Mouse (Mus musculus) embryonic facial prominence, embryonic 12.5 days (tissue): ENCODE data around the gene Wbp1. TPM values are rescaled to one million over a fixed set of nuclear protein-coding genes. Genes with fewer than 3 reads are reported as not detected.
A peak's percentile ranks its signal among the peaks of the same experiment; 100 is the strongest.

Experiments used
- ATAC-seq: fragments of 200-750 bp; cut with Nextera tagmentation; 2 replicates; pipeline ENCODE4 v1.8.0; 2017; ENCODE audit not compliant: insufficient number of reproducible peaks, insufficient read depth, low FRiP score, low TSS enrichment
- H3K27ac ChIP-seq: fragments of 300-500 bp; sonication (generic); 2 replicates; pipeline ENCODE4 v1.5.1; 2016; ENCODE audit warnings: mild to moderate bottlenecking
- H3K27me3 ChIP-seq: fragments of 300-500 bp; sonication (generic); 2 replicates; pipeline ENCODE4 v1.6.1; 2016; ENCODE audit warnings: mild to moderate bottlenecking, moderate library complexity
- H3K36me3 ChIP-seq: fragments of 300-500 bp; sonication (generic); 2 replicates; pipeline ENCODE4 v1.6.1; 2016; ENCODE audit warnings: mild to moderate bottlenecking
- H3K4me1 ChIP-seq: fragments of 300-500 bp; sonication (generic); 2 replicates; pipeline ENCODE4 v1.6.1; 2016
- H3K4me2 ChIP-seq: fragments of 300-500 bp; sonication (generic); replicated peaks from 2 replicates; pipeline ENCODE4 v1.6.1; 2016; ENCODE audit warnings: mild to moderate bottlenecking, moderate library complexity
- H3K4me3 ChIP-seq: fragments of 300-500 bp; sonication (generic); 2 replicates; pipeline ENCODE4 v1.5.1; 2016; ENCODE audit warnings: mild to moderate bottlenecking
- H3K9ac ChIP-seq: fragments of 300-500 bp; sonication (generic); 2 replicates; pipeline ENCODE4 v1.6.1; 2016; ENCODE audit warnings: mild to moderate bottlenecking, moderate library complexity
- H3K9me3 ChIP-seq: fragments of 300-500 bp; sonication (generic); 2 replicates; pipeline ENCODE4 v1.6.1; 2016; ENCODE audit warnings: mild to moderate bottlenecking, moderate library complexity
- WGBS: fragments of 180-500 bp; shearing (Covaris S2); methylation state at CpG from one replicate; pipeline ENCODE4 v1.1.7; 2016; 5-methylcytosine and 5-hydroxymethylcytosine counted together
- polyA plus RNA-seq: library from polyadenylated mRNA; unstranded; fragments of >200 nt; fragmentation: Nextera tagmentation; extraction: Ambion mirVana; gene quantifications from 2 replicates; pipeline ENCODE4 v1.2.1, GENCODE M21; 2016

Gene Wbp1
- polyA plus RNA-seq, 1 experiment from 2014 or later: 193 TPM

DNA sequence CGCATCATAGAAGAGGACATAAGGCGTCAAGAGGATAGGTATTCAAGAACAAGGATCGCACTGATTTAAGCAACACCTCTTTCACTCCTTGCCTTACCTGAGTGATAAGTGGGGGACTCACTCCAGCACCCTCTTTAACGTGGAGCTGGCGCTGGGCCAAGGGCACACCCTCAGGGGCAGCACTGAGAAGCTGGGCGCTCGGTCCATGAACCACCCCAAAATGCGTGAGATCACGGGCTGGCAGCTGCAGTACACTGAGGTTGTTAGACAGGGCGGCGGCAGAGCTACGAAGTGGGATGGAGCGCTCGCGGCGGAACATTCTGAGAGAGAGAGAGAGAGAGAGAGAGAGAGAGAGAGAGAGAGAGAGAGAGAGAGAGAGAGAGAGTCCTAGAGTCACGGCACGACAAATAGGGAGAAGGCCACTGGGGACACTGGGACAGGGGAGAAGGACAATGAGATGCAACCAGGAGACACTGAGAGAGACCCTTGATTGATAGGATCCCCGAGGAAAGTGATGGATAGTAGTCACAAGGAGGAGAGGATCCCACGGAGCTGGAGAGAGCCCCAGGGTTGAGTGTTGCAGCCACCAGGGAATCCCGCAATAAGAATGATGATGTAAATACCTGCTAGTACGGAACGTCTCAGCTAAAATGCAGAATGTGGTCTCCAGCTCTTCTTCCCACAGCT, 34.3 kb upstream of the Wbp1 start:
- WGBS: 8% methylated on average over 23 of the region's 23 CpGs
- Histone ChIP-seq H3K4me3 (peak overlapping the region; percentile 55), H3K36me3 (peaks cover 26% of the 10 kb centered on the region; the same call in 1 of the 2 replicates), H3K9me3 (no peaks in the 10 kb centered on the region), H3K27me3 (peaks cover 9% of the 10 kb centered on the region), H3K4me2 (peak overlapping the region; percentile 86), H3K27ac (no peak overlapping the region), H3K4me1 (peaks cover 16% of the 10 kb centered on the region), H3K9ac (peak overlapping the region; percentile 61)
- 0 out of 2 replicates have a peak, but pooled peaks have one; percentile 4 for ATAC-seq

DNA sequence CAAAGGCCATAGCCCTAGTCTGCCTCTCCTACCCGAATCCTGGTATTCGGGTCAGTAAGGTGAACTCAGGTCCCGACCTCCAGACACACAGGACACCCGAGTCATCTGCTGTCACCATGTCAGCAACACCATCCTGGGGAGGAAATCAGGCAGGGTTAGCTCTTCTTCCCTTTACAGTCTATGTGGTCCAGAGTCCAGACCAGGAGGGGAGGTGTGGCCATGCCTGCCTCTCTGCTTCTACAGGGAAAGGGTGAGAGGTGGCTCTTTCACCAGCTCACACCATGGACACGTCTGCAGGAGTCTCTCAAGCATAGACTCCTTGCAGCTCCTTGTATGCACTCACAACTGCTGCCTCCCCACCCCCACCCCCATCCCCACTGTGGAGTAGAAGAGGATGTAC, 32.1 kb upstream of the Wbp1 start:
- H3K9me3 ChIP-seq: no peaks in the 10 kb centered on the region
- H3K9ac ChIP-seq: no peak overlapping the region
- peaks cover 48% of the 10 kb centered on the region for H3K36me3 ChIP-seq
- no peaks in the 10 kb centered on the region for H3K27me3 ChIP-seq
- no peak overlapping the region for H3K4me2 ChIP-seq
- no peak for ATAC-seq
- H3K4me1 ChIP-seq: peaks cover 16% of the 10 kb centered on the region
- WGBS: 68% methylated on average over 5 of the region's 5 CpGs
- H3K27ac ChIP-seq: no peak overlapping the region
- H3K4me3 ChIP-seq: no peak overlapping the region

DNA sequence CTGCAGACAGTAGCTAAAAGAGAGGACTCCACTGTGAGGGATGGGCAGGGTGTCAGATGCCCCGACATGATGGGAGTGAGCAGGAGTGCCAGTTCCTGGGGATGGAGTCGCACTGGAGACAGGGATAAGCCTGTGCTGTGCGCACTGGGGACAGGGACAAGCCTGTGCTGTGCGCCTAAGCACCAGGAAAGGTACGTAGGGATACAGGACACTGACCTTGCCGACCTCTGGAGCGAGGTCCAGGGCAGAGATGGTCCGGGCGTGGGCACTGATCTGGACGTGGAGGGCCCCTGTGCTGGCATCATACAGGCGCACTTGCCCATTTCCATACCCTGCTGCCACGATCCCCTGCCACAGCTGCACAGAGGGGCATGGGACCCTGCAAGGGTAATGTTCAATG, 31.7 kb upstream of the Wbp1 start:
- no peak overlapping the region for H3K4me2 ChIP-seq
- H3K9me3 ChIP-seq: no peaks in the 10 kb centered on the region
- H3K36me3 ChIP-seq: peaks cover 52% of the 10 kb centered on the region
- H3K4me1 ChIP-seq: peaks cover 16% of the 10 kb centered on the region
- no peak overlapping the region for H3K4me3 ChIP-seq
- no peak overlapping the region for H3K9ac ChIP-seq
- 83% methylated on average over 12 of the region's 12 CpGs for WGBS
- no peaks in the 10 kb centered on the region for H3K27me3 ChIP-seq
- ATAC-seq: no peak
- no peak overlapping the region for H3K27ac ChIP-seq

DNA sequence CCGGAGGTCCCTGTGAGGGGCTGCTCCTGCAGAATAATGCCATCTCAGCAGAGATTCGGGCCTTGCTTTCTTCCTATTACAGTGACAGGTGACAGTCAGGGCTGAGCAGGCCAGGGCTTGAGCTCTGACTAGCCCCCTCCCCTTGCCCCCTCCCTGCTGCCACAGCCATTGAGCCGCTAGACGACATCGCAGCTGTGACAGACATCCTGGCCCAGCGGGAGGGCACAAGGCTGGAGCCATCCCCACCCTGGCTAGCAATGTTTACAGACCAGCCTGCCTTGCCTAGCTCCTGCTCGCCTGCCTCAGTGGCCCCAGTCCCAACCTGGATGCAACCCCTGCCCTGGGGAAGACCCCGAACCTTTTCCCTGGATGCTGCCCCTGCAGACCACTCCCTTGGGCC, 30.4 kb upstream of the Wbp1 start:
- no peak for ATAC-seq
- no peak overlapping the region for H3K4me3 ChIP-seq
- no peaks in the 10 kb centered on the region for H3K27me3 ChIP-seq
- peak overlapping the region; percentile 24; the same call in 1 of the 2 replicates for H3K27ac ChIP-seq
- no peak overlapping the region for H3K9ac ChIP-seq
- H3K36me3 ChIP-seq: peaks cover 66% of the 10 kb centered on the region
- no peaks in the 10 kb centered on the region for H3K9me3 ChIP-seq
- H3K4me2 ChIP-seq: no peak overlapping the region
- peaks cover 16% of the 10 kb centered on the region for H3K4me1 ChIP-seq
- WGBS: 48% methylated on average over 8 of the region's 8 CpGs

DNA sequence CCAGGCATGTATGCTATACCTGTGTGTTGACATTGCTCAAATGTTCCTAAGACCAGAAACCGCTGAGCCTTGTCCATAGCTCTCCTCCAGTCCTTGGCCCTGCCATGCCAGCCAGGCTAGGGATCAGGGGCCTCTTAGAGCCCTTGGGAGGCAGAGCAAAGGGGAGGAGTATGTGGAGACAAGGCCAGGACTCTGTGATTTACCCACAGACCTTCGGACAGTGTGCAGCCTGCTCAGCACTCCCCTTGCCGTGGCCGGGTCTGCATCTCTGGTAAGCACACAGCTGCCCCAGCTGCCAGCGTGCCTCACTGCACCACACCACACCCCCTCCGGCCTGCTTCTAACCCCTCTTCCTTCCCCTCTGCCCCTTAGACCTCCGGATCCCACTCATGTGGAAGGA, 25.9 kb upstream of the Wbp1 start:
- H3K4me1 ChIP-seq: peaks cover 9% of the 10 kb centered on the region
- no peak overlapping the region for H3K27ac ChIP-seq
- WGBS: 59% methylated on average over 7 of the region's 7 CpGs
- no peak for ATAC-seq
- no peak overlapping the region for H3K9ac ChIP-seq
- H3K27me3 ChIP-seq: no peaks in the 10 kb centered on the region
- H3K4me2 ChIP-seq: no peak overlapping the region
- peaks cover 60% of the 10 kb centered on the region for H3K36me3 ChIP-seq
- H3K9me3 ChIP-seq: no peaks in the 10 kb centered on the region
- no peak overlapping the region for H3K4me3 ChIP-seq

DNA sequence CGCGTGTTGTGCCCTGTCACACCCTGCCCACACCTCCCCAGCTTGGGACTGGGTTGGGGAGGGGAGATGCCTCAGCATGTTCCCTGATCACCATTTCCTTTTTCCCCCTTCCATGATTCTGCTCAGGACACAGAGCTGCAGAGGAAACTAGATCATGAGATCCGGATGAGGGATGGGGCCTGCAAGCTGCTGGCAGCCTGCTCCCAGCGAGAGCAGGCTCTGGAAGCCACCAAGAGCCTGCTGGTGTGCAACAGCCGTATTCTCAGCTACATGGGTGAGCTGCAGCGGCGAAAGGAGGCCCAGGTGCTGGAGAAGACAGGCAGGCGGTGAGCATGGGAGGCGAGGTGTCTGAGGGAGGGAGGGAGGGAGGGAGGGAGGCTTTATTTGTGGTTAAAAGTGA, 24.4 kb upstream of the Wbp1 start:
- Histone ChIP-seq H3K4me1 (peaks cover 18% of the 10 kb centered on the region), H3K9ac (0 out of 2 replicates have a peak overlapping the region, but pooled peaks have one; percentile 17)

DNA sequence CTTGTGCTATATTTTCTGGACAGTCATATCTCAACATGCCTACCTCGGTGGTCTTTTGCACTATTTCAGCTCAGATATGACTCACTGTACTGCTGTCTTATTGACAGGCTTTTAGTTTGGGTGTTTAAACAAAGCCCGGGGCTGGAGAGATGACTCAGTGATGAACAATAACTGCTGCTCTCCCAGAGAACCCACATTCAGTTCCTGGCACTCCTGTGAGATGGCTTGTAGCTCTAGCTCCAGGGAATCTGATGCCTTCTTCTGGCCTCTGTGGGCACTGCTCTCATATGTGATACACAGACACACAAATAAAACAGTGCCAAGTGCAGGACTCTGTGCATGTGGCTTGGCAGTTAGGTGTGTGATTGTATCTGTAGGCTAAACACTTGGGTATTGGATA, 23.9 kb upstream of the Wbp1 start:
- Histone ChIP-seq H3K27ac (no peak overlapping the region), H3K9ac (no peak overlapping the region), H3K4me2 (no peak overlapping the region), H3K27me3 (0 out of 2 replicates have a peak, but pooled peaks cover 5% of the 10 kb centered on the region), H3K36me3 (peaks cover 40% of the 10 kb centered on the region), H3K4me1 (peaks cover 18% of the 10 kb centered on the region), H3K4me3 (no peak overlapping the region), H3K9me3 (no peaks in the 10 kb centered on the region)
- WGBS: 82% methylated on average over 2 of the region's 2 CpGs
- no peak for ATAC-seq

More for the DNA sequence above, 24.4 kb upstream of the Wbp1 start:
- peaks cover 46% of the 10 kb centered on the region for H3K36me3 ChIP-seq
- H3K9me3 ChIP-seq: no peaks in the 10 kb centered on the region
- H3K27ac ChIP-seq: no peak overlapping the region
- H3K4me2 ChIP-seq: no peak overlapping the region
- no peak overlapping the region for H3K4me3 ChIP-seq
- 0 out of 2 replicates have a peak, but pooled peaks cover 5% of the 10 kb centered on the region for H3K27me3 ChIP-seq
- ATAC-seq: no peak
- WGBS: 79% methylated on average over 9 of the region's 9 CpGs

DNA sequence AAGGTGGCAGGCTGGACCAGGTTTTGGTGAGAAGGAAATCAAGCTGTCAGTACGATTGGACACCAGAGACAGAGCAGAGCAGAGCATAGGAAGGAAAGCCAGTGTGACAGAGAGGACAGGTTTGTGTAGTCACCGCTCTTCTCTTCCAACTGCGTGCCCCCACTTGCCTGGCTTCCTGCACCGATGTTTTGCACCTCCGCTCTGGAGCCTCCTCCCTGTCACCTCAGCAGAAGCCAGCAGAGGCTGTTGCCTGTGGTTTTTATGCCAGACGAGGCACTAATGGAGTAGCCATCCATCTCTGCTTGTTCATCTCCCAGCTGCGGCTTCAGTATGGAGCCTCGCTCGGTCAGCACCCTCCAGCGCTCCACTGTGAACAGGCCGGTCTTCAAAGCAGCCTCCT, 21.5 kb upstream of the Wbp1 start:
- Histone ChIP-seq H3K4me2 (peak overlapping the region; percentile 74), H3K9me3 (no peaks in the 10 kb centered on the region), H3K27me3 (0 out of 2 replicates have a peak, but pooled peaks cover 5% of the 10 kb centered on the region), H3K27ac (no peak overlapping the region), H3K4me3 (no peak overlapping the region), H3K9ac (no peak overlapping the region), H3K36me3 (peaks cover 17% of the 10 kb centered on the region), H3K4me1 (peaks cover 39% of the 10 kb centered on the region)
- 57% methylated on average over 11 of the region's 11 CpGs for WGBS
- no peak for ATAC-seq

DNA sequence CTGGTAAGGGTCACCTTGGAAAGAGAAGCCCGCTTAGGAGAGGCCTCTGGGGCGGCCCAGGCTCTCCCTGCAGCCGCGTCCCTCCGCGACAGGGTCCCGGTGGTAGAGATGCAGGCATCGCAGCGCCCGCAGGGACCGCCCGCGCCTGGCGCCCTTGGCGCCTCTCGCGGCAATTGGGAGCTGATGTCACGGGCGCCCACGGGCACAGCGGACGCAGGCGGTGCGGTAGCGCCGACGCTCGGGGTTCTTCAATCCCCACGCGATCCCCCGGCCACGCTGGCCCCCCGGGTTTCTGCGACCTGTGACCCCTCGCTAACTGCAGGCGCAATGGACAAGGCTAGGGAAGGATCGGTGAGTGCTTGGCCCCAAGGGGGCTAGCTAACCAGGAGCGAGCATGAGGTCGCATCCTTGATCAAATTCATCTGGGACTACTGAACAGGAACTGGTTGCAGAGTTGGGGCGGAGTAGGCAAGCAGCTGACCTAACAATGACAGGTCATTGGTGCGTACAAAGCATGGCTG, 20.9 kb upstream of the Wbp1 start:
- Histone ChIP-seq H3K4me1 (peaks cover 39% of the 10 kb centered on the region), H3K4me3 (peak overlapping the region; percentile 35), H3K36me3 (peaks cover 11% of the 10 kb centered on the region), H3K9ac (peak overlapping the region; percentile 61), H3K27me3 (0 out of 2 replicates have a peak, but pooled peaks cover 5% of the 10 kb centered on the region), H3K9me3 (no peaks in the 10 kb centered on the region), H3K4me2 (peak overlapping the region; percentile 74), H3K27ac (no peak overlapping the region)
- WGBS: 2% methylated on average over 41 of the region's 41 CpGs
- ATAC-seq: no peak

DNA sequence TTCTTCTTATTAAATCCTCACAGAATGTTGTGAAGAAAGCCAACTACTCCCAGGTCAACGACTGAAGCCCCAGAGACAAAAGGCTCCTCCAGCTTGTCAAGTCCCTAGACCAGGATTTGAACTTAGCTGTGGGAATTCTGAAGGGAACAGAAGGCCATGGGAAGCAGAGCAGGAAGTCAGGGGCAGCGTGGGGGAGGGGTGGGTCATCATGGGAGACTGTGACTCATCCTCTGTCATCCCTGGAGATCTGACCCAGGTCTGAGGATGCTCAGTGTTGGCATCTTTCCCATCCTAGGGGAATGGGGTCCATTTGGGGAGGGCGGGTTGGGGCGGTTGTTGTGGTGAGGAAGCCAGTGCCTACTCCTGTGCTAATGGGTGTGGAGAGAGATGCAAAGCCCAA, 20.3 kb upstream of the Wbp1 start:
- Histone ChIP-seq H3K4me3 (peak overlapping the region; percentile 35), H3K4me2 (peak overlapping the region; percentile 74), H3K9me3 (no peaks in the 10 kb centered on the region), H3K9ac (peak overlapping the region; percentile 61), H3K27me3 (0 out of 2 replicates have a peak, but pooled peaks cover 5% of the 10 kb centered on the region), H3K4me1 (peaks cover 41% of the 10 kb centered on the region), H3K27ac (no peak overlapping the region), H3K36me3 (peaks cover 5% of the 10 kb centered on the region; the same call in 1 of the 2 replicates)
- no peak for ATAC-seq
- WGBS: 35% methylated on average over 4 of the region's 4 CpGs

DNA sequence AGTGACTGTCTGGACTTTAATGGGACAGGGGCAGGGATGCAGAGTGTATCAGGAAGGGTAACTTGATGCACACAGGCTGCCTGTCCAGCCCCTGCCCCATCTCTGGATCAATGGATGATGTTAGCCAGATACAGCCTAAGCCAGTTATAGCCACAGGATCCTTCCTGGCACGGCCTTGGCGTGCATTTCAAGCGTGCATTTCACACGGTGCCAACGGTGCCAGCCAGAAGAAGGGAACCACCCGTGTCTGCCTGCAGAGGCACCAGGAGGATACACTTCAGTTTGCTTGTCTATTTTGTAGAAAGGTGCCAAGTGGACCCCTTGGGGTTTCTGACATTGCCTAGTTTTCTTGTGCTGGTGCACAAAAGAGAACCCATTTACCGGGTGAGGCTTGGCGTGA, 18.7 kb upstream of the Wbp1 start:
- Histone ChIP-seq H3K9me3 (no peaks in the 10 kb centered on the region), H3K27me3 (0 out of 2 replicates have a peak, but pooled peaks cover 5% of the 10 kb centered on the region), H3K4me3 (no peak overlapping the region), H3K27ac (no peak overlapping the region), H3K36me3 (no peaks in the 10 kb centered on the region), H3K4me1 (peaks cover 57% of the 10 kb centered on the region), H3K9ac (no peak overlapping the region), H3K4me2 (peak overlapping the region; percentile 0; the same call in 1 of the 2 replicates)
- no peak for ATAC-seq
- WGBS: 89% methylated on average over 8 of the region's 8 CpGs

DNA sequence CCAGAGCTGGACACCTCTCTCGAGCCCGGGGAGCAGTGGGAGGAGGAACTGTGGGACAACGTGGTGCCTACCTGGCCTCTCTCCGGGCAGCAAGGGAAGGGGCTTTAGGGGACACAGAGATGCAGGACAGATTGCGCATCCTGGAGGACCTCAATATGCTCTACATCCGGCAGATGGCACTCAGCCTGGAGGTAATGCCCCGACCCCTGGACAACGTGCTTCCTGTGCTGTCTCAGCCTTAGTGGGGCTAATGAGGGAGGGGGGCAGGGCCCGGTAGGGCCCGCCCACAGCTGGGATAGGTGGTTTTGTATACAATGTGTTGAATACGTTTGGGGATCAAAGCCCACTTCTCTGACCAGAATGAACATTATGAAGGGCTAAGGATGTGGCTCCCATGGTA, 16.7 kb upstream of the Wbp1 start:
- 1% methylated on average over 11 of the region's 11 CpGs for WGBS
- 0 out of 2 replicates have a peak, but pooled peaks have one; percentile 17 for ATAC-seq
- H3K4me1 ChIP-seq: peaks cover 56% of the 10 kb centered on the region
- 0 out of 2 replicates have a peak, but pooled peaks cover 5% of the 10 kb centered on the region for H3K27me3 ChIP-seq
- peak overlapping the region; percentile 100 for H3K27ac ChIP-seq
- no peaks in the 10 kb centered on the region for H3K9me3 ChIP-seq
- peak overlapping the region; percentile 51 for H3K4me3 ChIP-seq
- H3K9ac ChIP-seq: peak overlapping the region; percentile 83
- peak overlapping the region; percentile 70 for H3K4me2 ChIP-seq
- no peaks in the 10 kb centered on the region for H3K36me3 ChIP-seq
